Mouse (Mus musculus) layer of hippocampus, adult 9-10 months (tissue): ENCODE measurements around the gene Myd88.

Experiments
- DNase-seq: peaks from one replicate; pipeline ENCODE4 v3.0.0; 2022; ENCODE audit warnings: low spot score

Gene Myd88

DNA sequence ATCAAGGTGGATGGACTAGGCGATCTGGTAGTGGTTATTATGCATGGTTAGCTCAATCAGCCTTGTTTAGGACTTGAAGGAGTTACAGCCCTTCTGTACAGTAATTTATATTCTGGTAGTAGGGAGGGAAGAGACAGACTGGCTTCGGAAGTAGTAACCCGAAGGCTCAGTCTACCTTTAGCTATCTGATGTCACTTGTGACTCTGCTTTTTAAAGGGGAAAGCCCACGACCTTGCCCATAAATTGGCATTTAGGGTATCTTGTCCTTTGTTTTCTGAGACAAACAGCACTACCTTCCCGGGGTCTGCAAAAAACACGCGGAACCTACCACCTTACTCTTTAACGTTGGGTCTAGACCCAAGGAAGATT is 1.0 kb downstream of the Myd88 start:
- DNase-seq: no peak

DNA sequence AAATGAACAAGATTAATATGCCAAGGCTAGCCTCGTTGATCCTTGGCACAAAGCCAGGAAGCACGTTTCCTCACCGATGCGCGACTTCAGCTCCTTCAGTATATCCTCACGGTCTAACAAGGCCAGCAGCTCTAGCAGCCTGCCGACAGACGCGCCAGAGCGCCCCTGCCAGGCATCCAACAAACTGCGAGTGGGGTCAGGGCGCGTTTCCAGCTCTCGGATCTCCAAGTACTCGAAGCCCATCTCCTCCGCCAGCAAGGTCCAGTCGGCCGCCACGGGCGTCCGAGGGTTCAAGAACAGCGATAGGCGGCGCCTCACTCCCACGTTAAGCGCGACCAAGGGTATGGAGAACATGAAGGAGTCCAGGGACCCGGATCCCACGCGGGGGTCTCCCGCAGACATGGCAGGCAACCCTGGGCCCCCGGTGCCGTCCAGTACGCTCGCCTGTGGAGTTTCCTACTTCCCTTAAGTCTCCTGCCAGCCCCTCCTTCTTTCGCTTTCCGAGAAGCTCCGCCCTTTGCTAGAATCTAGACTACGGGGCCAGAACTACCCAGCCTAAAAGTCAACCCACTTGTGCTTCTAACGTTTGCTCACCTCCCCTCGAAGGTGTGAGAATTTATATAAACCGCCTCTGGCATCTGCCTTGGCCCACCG is 1.5 kb downstream of the Myd88 start, which contains the start of gene Acaa1a:
Gene Acaa1a, plus strand, starts transcription at position 119 of the 654 bp plus-strand sequence.
- no peak for DNase-seq

DNA sequence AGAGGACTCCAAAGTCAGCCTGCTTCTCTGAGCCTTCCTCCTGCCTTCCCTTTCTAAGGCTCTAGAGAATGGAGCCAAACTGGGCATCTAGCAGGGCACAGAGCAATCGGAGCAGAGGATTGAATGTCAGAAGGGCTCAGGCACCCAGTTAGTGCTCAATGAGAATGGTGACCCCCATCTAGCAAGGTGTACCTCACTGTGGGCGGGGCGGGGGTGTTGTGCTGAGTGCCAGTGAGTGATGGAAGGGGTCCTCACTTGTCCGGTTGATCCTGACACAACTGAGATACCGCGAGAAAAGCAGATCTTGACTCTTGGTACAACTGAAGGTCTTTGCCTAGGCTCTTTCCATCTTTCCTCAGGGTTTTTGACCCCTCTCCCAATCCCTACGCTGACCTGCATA is 2.1 kb downstream of the Myd88 start:
- DNase-seq: no peak

DNA sequence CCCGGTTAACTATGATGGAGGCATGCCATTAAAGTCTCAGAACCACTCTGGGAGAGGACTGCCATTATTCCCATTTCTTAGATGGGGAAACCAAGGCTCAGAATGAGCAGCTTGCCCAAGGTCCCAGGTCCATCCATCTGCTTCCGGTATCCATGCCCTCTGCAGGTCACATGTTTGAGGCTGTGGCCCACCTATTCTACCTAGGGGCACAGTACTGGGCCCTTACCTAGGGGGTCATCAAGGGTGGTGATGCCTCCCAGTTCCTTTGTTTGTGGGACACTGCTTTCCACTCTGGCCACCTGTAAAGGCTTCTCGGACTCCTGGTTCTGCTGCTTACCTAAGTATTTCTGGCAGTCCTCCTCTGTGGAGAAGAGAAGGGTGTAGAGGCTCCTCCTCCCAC is 2.9 kb downstream of the Myd88 start:
- DNase-seq: no peak

DNA sequence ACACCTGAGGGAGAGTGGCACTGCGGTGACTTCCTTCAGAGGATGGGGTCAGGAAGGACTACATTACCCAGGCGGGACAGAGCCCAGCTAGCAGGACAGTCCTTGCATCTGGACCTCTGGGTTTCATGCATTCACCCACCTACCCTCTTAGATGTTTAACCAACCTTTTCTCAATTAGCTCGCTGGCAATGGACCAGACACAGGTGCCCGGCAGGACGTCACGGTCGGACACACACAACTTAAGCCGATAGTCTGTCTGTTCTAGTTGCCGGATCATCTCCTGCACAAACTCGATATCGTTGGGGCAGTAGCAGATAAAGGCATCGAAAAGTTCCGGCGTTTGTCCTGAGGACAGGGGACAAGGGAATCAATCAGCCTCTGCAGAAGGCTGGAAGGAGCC is 3.4 kb downstream of the Myd88 start:
- DNase-seq: no peak

DNA sequence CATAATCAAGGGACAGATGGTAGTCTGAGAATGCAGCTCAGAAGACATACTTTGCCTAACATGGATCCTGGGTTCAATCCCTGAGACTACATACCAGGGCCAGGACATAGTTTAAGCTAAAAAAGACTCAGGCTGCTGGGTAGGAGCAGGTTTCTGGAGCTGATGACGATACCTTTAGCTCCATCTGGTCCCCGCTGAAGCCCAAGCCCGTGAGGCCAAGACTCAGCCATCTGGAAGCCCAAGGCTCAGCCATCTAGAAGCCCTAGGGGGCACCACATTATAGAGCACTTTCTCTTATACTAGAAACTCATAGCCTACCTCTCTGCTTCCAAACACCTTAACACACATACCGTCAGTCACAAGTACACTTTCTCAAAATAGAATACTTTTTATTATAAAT is 5.6 kb downstream of the Myd88 start:
- DNase-seq: no peak

DNA sequence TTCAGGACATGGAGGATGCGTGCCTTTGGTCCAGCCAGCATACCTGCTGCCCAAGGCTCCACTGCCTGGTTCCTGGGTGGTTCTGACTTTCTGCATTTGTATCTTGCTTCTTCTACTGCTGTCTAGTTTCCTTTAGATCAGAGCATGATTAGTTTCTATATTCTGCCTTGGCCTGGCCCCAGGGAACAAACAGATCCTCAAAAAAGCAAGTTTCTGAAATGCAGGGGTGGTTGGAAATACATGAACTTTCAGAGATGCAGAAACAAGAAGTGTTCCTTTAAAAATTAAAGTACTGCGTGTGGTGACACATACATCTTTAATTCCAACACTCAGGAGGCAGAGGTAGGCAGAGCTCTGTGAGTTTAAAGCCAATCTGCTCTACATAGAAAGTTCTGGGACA is 6.4 kb downstream of the Myd88 start:
- no peak for DNase-seq

DNA sequence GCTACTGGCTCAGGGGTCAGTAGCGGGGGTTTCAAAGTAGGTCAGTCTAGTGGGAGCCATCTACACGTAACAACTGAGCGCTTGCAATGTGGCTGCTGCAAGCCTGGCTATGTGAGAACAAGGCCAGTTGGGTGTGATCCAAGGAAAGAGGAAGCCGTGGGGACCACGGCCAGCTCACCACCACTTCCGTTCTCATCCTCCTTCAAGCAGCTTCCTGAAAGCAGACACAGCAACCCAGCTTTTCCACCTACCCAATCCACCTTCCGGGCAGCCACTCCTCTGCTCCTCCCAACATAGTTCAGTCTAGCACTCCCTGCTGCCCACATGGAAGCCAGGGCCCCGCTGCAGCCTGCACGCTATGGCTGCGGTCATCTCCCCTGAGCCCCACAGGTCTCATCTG is 6.9 kb downstream of the Myd88 start:
- no peak for DNase-seq

DNA sequence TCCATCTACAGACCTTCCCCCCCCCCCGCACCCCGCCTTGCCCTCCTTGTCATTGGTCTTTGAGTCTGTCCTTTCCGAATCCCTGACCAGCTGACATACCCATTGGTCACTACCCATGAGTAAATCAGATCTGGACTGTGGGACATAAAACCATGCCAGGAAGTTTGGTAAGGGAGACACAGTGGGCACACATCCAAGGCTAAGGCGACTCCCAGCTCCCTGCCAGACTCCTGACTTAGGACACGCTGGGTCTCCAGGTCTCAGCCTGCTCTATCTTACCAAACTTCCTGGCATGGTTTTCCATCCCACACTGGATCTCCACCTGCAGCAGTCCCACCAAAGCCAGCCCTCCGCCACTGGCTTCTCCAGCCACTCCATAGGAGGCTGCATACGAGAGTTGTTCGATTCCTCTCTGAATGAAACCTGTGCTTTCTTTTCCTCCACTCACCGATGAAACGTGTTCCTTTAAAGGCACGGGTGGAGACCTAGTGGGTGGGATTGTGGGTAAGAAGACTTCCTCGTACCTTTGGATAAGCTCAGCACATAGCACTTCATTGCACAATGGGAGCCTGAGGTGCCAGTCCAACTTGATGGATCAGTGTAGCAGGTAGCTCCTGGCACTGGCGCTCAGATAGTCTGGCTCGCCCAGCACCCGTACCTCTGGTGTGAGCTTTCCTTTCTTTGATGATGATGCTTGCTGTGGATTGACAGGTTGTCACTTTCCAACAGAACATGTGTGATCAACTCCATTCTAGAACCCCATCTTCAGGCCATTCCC is 10.8 kb downstream of the Myd88 start:
- DNase-seq: no peak

DNA sequence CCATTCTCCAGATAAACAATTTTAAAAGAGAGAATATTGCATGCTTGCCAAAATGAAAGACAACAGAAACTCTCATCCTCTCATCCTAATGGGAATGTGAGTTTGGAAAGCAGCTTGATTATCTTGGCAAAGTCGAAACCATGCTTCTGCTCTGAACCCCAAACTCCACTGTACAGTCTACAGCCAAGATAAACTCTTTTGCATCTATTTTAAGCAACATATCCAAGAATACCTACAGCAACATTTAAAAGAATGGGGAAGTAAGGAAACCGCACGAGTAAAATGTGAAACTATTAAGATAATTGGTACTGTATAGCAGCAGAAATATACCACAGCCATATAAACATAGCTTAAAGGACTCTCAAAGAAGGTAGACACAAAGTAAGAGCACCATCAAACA is 12.7 kb downstream of the Myd88 start:
- DNase-seq: no peak

DNA sequence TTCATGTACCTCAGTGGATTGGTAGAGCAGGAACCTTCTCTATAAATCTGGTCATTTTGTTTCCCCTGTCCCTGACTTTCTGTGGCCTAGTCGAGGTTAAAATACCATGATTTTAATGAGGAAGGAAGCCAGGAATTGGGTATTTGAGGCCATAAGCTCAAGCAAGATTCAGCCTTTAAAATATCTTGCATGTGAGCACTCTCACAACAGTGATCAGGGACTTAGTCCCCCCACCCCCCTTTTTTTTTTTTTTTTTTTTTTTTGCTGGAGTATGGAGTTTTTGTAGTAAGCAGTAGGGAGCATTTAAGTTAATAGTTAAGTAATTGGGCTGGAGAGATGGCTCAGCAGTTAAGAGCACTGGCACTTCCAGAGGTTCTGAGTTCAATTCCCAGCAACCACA is 17.1 kb downstream of the Myd88 start:
- DNase-seq: no peak

DNA sequence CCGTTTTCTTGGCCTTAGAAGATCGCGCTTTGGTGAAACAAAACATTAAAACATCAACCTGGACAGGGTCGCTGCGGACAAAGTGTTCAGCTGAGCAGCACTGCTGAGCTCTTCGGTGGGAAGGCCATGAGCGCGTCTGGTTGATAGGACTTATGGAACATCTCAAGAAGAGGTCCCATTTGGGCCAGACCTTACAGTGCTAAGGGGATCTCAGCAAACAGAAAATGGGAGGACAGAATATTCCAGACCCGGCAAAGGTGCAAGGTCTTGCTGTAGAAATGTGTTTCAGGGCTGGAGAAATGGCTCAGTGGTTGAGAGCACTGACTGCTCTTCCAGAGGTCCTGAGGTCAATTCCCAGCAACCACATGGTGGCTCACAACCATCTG is 18.0 kb downstream of the Myd88 start:
- no peak for DNase-seq

DNA sequence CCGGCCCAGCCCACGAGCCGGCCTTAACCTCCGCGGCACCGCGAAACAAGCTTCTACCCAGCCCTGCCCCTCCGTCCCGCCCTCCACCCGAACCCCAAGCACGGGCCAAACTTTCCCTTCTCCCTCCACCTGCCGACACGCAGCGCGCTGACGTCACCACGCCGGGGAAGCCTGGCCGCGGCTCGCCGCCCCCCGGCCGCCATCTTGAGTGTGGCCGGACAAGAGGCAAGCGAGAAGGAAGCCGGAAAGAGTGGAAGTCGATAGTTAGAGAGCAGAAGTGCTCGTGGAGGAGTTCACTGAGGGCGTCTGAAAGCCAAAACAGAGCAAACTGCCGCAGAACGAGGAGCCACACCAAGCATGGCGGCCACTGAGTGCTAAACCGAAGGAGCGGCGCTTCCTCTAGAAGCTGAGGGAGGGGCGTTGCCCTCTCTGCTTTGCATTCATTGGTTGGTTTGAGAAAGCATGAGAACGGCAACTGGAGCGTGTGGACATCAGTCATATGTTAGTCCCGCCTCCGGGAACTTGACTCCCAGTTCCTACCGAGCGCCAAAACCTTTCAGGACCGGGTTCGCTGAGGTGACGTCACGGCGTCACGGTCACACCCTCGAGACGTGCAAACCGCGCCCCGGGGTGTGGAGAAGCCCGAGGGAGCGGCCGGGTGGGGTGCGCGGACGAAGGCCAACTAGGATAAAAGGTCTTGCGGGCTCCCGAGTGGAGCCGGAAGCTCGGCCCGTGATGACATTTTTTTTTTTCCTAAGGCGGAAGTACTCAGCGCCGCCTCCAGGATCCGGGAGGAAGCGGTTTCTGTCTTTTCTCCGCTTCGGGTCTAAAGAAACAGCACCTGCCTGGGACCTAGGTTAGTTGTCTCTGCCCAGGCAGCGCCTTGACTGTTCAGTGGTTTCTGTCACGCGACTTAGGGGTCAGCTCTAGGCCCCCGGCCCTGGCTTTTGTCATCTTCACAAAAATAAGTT is 18.6 kb downstream of the Myd88 start, which contains the start of gene Oxsr1:
Gene Oxsr1, minus strand, starts transcription at position 139 of the 971 bp plus-strand sequence.
- peak; percentile 99 for DNase-seq

DNA sequence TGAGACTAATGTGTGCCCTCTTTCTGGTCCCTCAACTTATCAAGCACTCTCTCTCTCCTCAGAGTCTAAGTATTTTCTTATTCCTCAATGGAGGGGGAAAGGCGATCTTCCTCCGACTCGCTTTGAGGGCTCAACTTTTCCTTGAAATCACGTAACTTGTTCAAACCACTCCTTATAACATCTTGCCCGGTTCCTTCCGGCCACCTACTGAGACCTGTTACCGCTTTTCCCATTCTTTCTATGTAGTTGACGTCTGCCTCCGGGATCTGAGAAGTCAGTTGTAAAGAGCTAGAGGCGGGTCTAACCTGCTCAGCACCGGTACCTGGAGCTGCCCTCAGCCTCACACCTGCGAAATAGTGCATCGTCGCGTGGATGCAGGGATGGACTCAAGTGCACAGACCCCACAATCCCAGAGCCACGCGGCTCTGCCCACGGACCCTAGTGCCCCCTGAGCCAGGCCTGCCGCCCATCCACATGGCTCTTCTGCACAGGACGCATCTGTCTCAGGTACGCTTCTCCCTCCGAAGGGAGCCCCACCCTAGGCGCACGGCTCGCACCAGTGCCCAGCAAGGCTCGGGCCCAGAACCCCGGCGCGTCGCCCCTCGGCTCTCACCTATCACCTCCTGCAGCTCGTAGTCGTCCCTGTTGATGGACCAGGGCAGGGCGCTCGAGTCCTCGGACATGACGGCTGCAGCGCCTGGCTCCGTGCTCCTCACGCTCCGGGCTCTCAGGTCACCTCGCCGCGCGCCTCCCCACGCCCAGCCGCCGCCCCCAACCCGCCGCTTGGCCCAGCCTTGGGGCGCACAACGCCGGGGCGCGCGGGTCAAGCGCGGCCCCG is 19.6 kb downstream of the Myd88 start:
- no peak for DNase-seq

DNA sequence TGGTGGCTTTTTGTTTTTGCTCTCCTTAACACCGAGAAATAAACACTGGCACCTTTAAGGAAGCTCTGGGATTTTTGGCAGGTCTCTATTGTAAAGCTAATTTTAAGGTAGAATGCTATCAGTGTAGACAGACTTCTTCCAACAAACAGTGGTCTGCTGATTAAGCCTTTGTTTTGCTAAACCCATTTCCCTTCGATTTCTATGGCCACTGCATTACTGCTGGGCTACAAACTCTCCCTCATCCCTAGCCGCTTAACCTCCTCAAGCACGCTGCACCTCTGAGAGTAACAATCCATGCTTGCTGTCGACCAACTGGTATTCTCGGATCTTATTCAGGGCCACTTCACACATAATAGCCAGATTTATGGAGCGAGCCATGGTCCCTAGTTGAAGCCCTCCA is 20.3 kb downstream of the Myd88 start:
- no peak for DNase-seq

DNA sequence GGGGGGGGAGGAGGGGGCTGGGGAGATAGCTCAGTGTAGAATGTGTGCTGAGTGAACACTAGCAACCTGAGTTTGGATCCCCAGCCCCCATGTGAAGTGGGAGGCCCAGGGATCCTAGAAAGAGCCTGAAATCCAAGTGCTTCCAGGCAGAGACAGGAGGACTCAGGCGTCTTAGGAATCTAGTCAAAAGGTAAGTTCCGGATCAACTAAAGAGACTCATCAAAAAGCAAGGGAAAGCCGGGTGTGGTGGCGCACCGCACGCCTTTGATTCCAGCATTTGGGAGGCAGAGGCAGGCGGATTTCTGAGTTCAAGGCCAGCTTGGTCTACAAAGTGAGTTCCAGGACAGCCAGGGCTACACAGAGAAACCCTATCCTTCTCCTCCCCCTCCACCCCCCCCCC is 20.8 kb downstream of the Myd88 start:
- DNase-seq: no peak

DNA sequence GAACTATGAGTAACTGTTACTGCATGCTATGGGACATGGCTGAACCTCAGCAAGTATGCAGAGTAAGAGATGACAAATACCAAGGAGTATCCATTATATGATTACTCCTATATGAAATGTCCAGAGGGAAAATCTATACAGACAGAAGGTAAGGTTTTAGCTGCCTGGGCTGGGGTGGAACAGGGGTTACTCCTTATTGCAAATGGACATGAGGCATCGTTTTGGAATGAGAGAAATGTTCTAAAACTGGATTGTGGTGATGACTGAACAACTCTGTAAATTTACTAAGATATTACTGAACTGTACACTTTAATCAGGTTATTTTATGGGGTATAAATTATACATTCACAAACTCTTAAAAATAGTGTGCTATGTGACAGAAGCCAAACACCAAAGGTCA is 22.3 kb downstream of the Myd88 start:
- DNase-seq: no peak

DNA sequence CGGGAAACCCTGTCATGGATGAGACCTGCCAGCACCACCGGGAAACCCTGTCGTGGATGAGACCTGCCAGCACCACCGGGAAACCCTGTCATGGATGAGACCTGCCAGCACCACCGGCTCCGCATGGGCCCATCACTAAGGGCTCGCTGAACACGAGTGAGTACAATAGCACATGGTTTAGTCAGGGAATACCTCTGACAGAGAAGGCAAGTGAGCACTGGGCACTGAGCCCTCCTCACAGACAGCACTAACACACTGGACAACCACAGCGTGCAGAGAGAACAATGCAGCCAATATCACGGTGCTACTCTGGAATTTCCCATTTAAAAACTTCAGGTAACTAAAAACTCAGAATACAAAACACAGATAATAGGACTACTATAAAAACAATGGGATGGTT is 28.1 kb downstream of the Myd88 start:
- no peak for DNase-seq

DNA sequence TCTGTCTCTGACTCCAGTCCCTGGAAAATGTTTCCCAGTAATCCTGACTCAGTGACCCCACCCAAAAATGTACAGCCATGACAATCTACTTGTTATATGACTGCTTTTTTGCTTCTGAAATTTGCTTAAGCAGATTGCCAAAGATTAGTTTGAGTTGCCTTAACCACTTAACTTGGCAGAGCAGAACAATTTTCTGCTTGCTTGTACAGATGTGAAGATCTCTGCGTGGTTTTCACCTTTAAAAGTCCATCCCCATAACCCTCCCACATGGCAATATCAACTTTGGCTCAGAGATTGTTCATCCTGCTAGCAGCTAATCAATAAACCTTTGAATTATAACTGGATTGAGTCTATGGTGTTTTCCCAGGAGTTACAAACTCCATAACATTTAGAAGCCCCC is 32.1 kb downstream of the Myd88 start:
- DNase-seq: no peak

DNA sequence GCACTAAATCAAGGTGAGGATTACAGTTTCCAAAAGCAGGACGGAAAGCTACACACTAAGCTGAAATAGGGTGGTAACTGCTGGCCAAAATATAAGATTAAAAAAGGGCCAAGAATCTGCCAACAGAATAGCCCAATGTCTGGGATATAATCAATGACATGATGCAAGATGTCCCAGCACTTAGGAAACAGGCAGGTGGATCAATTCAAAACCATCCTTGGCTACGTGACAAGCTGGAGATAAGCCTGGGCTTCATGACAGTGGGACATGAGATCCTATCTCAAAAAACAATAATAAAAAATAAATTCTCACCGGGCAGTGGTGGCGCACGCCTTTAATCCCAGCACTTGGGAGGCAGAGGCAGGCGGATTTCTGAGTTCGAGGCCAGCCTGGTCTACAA is 35.3 kb downstream of the Myd88 start:
- no peak for DNase-seq

DNA sequence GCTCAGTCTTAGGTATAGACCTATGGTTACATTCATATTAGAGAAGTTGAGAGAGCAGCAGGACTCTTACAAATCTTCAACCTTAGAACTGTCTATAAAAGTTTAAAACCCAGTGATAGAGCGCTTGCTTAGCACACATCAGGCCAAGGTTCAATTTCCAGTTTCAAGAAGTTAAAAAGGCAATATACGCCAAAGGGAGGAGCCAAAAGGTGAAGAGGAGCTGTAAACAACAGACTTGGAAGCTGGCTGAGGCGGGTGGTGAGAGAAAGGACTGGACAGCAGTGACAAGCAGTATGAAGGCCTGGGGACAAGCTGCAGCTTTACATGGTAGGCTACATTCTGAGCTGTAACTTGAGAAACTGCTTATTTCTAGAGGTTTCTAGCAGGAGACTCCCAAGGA is 42.6 kb downstream of the Myd88 start:
- no peak for DNase-seq

DNA sequence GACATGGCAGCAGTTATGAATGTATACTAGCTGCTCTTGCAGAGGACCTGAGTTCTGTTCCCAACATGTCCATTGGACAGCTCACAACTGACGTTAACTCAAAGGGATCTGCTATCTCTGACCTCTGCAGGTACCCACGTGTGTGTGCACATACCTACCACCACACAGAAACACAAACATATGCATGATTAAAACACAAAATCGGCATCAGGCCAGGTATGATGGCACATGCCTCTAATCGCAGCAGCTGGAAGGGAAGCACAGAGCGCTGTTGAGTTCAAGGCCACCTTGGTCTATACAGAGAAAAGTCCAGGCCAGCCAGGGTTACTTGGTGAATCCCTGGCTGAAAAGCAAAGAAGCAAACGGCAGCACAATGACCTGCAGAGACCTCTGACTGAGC is 43.5 kb downstream of the Myd88 start:
- DNase-seq: no peak
